Mouse (Mus musculus) neural tube, embryonic 11.5 days (tissue): ENCODE results near the gene Il10ra. TPM values are rescaled to one million over a fixed set of nuclear protein-coding genes. Genes with fewer than 3 reads are reported as not detected.

Experiments
- ATAC-seq: fragments of 200-750 bp; cut with Nextera tagmentation; 2 replicates; pipeline ENCODE4 v1.8.0; 2017; ENCODE audit warnings: moderate number of reproducible peaks, mild to moderate bottlenecking, moderate TSS enrichment, moderate library complexity; ENCODE audit not compliant: insufficient read depth, low FRiP score, low TSS enrichment
- DNase-seq: peaks from one replicate; pipeline ENCODE4 v3.0.0-alpha.2; 2015; ENCODE audit warnings: low spot score
- H3K27ac ChIP-seq: fragments of 300-500 bp; sonication (generic); 2 replicates; pipeline ENCODE4 v1.5.1; 2014; ENCODE audit warnings: low read depth, mild to moderate bottlenecking, low read length
- H3K27me3 ChIP-seq: fragments of 300-500 bp; sonication (generic); 2 replicates; pipeline ENCODE4 v1.6.1; 2014; ENCODE audit warnings: mild to moderate bottlenecking, low read length, mixed read lengths; ENCODE audit not compliant: control insufficient read depth, insufficient read depth
- H3K36me3 ChIP-seq: fragments of 300-500 bp; sonication (generic); 2 replicates; pipeline ENCODE4 v1.6.1; 2014; ENCODE audit warnings: mild to moderate bottlenecking, low read length, moderate library complexity, mixed read lengths; ENCODE audit not compliant: control insufficient read depth, insufficient read depth
- H3K4me1 ChIP-seq: fragments of 300-500 bp; sonication (generic); 2 replicates; pipeline ENCODE4 v1.6.1; 2014; ENCODE audit warnings: low read length, mixed read lengths; ENCODE audit not compliant: control insufficient read depth, insufficient read depth
- H3K4me2 ChIP-seq: fragments of 300-500 bp; sonication (generic); 2 replicates; pipeline ENCODE4 v1.6.1; 2014; ENCODE audit warnings: low read depth, mild to moderate bottlenecking, moderate library complexity
- H3K4me3 ChIP-seq: fragments of 300-500 bp; sonication (generic); 2 replicates; pipeline ENCODE4 v1.5.1; 2014; ENCODE audit warnings: low read depth, low read length
- H3K9ac ChIP-seq: fragments of 300-500 bp; sonication (generic); 2 replicates; pipeline ENCODE4 v1.6.1; 2014; ENCODE audit warnings: mild to moderate bottlenecking, low read length
- H3K9me3 ChIP-seq: fragments of 300-500 bp; sonication (generic); 2 replicates; pipeline ENCODE4 v1.6.1; 2016; ENCODE audit warnings: low read length; ENCODE audit not compliant: control insufficient read depth
- WGBS: fragments of 180-500 bp; shearing (Covaris S2); extraction: QIAGEN DNeasy Blood & Tissue Kit; methylation state at CpG from one replicate; pipeline ENCODE4 v1.1.7; 2014; 5-methylcytosine and 5-hydroxymethylcytosine counted together
- polyA plus RNA-seq: library from polyadenylated mRNA; unstranded; fragments of >200 nt; fragmentation: Nextera tagmentation; extraction: Ambion mirVana; gene quantifications from 2 replicates; pipeline ENCODE4 v1.2.1, GENCODE M21; 2014

The Il10ra gene
- polyA plus RNA-seq, 1 experiment from 2014 or later, result 0.77 TPM

- H3K9ac ChIP-seq, result no peak overlapping the region
- H3K4me2 ChIP-seq, result no peak overlapping the region
- no peak for ATAC-seq
- 52% methylated on average over 7 of the region's 7 CpGs for WGBS
- no peak for DNase-seq
- no peak overlapping the region for H3K4me3 ChIP-seq
- no peaks in the 10 kb centered on the region for H3K9me3 ChIP-seq
- no peaks in the 10 kb centered on the region for H3K36me3 ChIP-seq
- no peak overlapping the region for H3K27ac ChIP-seq
- H3K27me3 ChIP-seq, result no peaks in the 10 kb centered on the region
- H3K4me1 ChIP-seq, result no peaks in the 10 kb centered on the region
Observed at GRCm38 (mm10) chr9:45236744-45237143, 32.2 kb downstream of the Il10ra start.

GRCm38 (mm10) chr9:45235668-45236227 is 33.2 kb downstream of the Il10ra start:
- no peak for DNase-seq
- H3K9ac ChIP-seq, result no peak overlapping the region
- no peak overlapping the region for H3K4me2 ChIP-seq
- no peaks in the 10 kb centered on the region for H3K4me1 ChIP-seq
- no peak overlapping the region for H3K4me3 ChIP-seq
- H3K27ac ChIP-seq, result no peak overlapping the region
- H3K9me3 ChIP-seq, result no peaks in the 10 kb centered on the region
- no peak for ATAC-seq
- no peaks in the 10 kb centered on the region for H3K27me3 ChIP-seq
- H3K36me3 ChIP-seq, result no peaks in the 10 kb centered on the region
- 81% methylated on average over 6 of the region's 6 CpGs for WGBS

GRCm38 (mm10) chr9:45229359-45229758 is 39.6 kb downstream of the Il10ra start:
- no peak overlapping the region for H3K4me3 ChIP-seq
- no peak overlapping the region for H3K27ac ChIP-seq
- no peaks in the 10 kb centered on the region for H3K27me3 ChIP-seq
- no peaks in the 10 kb centered on the region for H3K36me3 ChIP-seq
- H3K9me3 ChIP-seq, result no peaks in the 10 kb centered on the region
- no peak overlapping the region for H3K4me2 ChIP-seq
- DNase-seq (no peak), ATAC-seq (no peak)
- H3K9ac ChIP-seq, result no peak overlapping the region
- 86% methylated on average over 8 of the region's 8 CpGs for WGBS
- H3K4me1 ChIP-seq, result no peaks in the 10 kb centered on the region

- Histone ChIP-seq H3K27ac (no peak overlapping the region), H3K9me3 (no peaks in the 10 kb centered on the region), H3K36me3 (no peaks in the 10 kb centered on the region), H3K4me1 (no peaks in the 10 kb centered on the region), H3K9ac (no peak overlapping the region), H3K4me3 (no peak overlapping the region), H3K27me3 (no peaks in the 10 kb centered on the region), H3K4me2 (no peak overlapping the region)
- DNase-seq, result peak; percentile 87
- WGBS, result 17% methylated on average over 6 of the region's 6 CpGs
- ATAC-seq, result no peak
Observed at GRCm38 (mm10) chr9:45221567-45221966, 47.4 kb downstream of the Il10ra start.

GRCm38 (mm10) chr9:45219644-45220043 is 49.3 kb downstream of the Il10ra start:
- DNase-seq, result no peak
- no peak for ATAC-seq
- Histone ChIP-seq H3K36me3 (no peaks in the 10 kb centered on the region), H3K27ac (no peak overlapping the region), H3K4me3 (no peak overlapping the region), H3K9me3 (no peaks in the 10 kb centered on the region), H3K4me2 (no peak overlapping the region), H3K9ac (no peak overlapping the region), H3K4me1 (no peaks in the 10 kb centered on the region), H3K27me3 (no peaks in the 10 kb centered on the region)
- 81% methylated on average over 3 of the region's 3 CpGs for WGBS

- no peaks in the 10 kb centered on the region for H3K4me1 ChIP-seq
- H3K4me3 ChIP-seq, result no peak overlapping the region
- H3K4me2 ChIP-seq, result no peak overlapping the region
- no peak overlapping the region for H3K27ac ChIP-seq
- no peaks in the 10 kb centered on the region for H3K36me3 ChIP-seq
- WGBS, result 78% methylated on average over 11 of the region's 11 CpGs
- no peak for DNase-seq
- no peaks in the 10 kb centered on the region for H3K27me3 ChIP-seq
- H3K9me3 ChIP-seq, result no peaks in the 10 kb centered on the region
- no peak overlapping the region for H3K9ac ChIP-seq
- ATAC-seq, result no peak
Observed at GRCm38 (mm10) chr9:45215526-45216179, 53.3 kb downstream of the Il10ra start.

- no peaks in the 10 kb centered on the region for H3K27me3 ChIP-seq
- no peak overlapping the region for H3K4me2 ChIP-seq
- DNase-seq, result no peak
- no peaks in the 10 kb centered on the region for H3K36me3 ChIP-seq
- H3K9me3 ChIP-seq, result no peaks in the 10 kb centered on the region
- H3K27ac ChIP-seq, result no peak overlapping the region
- no peaks in the 10 kb centered on the region for H3K4me1 ChIP-seq
- no peak for ATAC-seq
- WGBS, result 79% methylated on average over 6 of the region's 6 CpGs
- H3K9ac ChIP-seq, result no peak overlapping the region
- H3K4me3 ChIP-seq, result no peak overlapping the region
Observed at GRCm38 (mm10) chr9:45212001-45212400, 56.9 kb downstream of the Il10ra start.

GRCm38 (mm10) chr9:45207015-45207743 is 61.8 kb downstream of the Il10ra start:
- DNase-seq (no peak), ATAC-seq (no peak)
- H3K27ac ChIP-seq, result no peak overlapping the region
- H3K9ac ChIP-seq, result no peak overlapping the region
- no peak overlapping the region for H3K4me3 ChIP-seq
- H3K36me3 ChIP-seq, result no peaks in the 10 kb centered on the region
- no peaks in the 10 kb centered on the region for H3K27me3 ChIP-seq
- no peaks in the 10 kb centered on the region for H3K4me1 ChIP-seq
- H3K9me3 ChIP-seq, result no peaks in the 10 kb centered on the region
- whole genome bisulfite sequencing, result 75% methylated on average over 7 of the region's 7 CpGs
- no peak overlapping the region for H3K4me2 ChIP-seq

- Histone ChIP-seq H3K27me3 (0 out of 2 replicates have a peak, but pooled peaks cover 2% of the 10 kb centered on the region), H3K4me1 (no peaks in the 10 kb centered on the region), H3K9me3 (no peaks in the 10 kb centered on the region), H3K36me3 (no peaks in the 10 kb centered on the region), H3K4me2 (no peak overlapping the region), H3K4me3 (no peak overlapping the region), H3K27ac (no peak overlapping the region), H3K9ac (no peak overlapping the region)
- 75% methylated on average over 4 of the region's 4 CpGs for WGBS
- DNase-seq (no peak), ATAC-seq (no peak)
Observed at GRCm38 (mm10) chr9:45206121-45206520, 62.8 kb downstream of the Il10ra start.
